Mouse (Mus musculus): ENCODE data around the gene Gpr18. TPM values are rescaled to one million over a fixed set of nuclear protein-coding genes. Genes with fewer than 3 reads are reported as not detected.
A peak's percentile ranks its signal among the peaks of the same experiment; 100 is the strongest.

Gene Gpr18
- polyA plus RNA-seq (2021), result 0.06 TPM

GRCm38 (mm10) chr14:121915621-121916020, at the start of gene Gpr18:
Gene Gpr18 (minus strand): TSS chr14:121915781.
- TF ChIP-seq CTCF (IDR thresholded peaks at IDR 0.05), result no peak
- DNase-seq (ENCODE audit: low read depth, low spot score) (no peak), ATAC-seq (no peak)
- POLR2A ChIA-PET, result interaction anchor here (0.5 kb wide), 1 partner anchor 37 kb away, joined by 3 read pairs; no protein-coding TSS in a partner anchor
- no peaks in the 10 kb centered on the region for H3K27me3 ChIP-seq
- CTCF ChIA-PET, result no interaction called here
- in situ Hi-C loops (cut with MboI; ENCODE audit: low pct_unique_long_range_greater_than_20kb), result no loop called here

- DNase-seq (ENCODE audit: low read depth, low spot score) (no peak), ATAC-seq (no peak)
- POLR2A ChIA-PET, result no interaction called here
- CTCF ChIA-PET, result interaction anchor here (1.5 to 2.2 kb wide), 2 partner anchors 16 kb away, joined by 3 to 5 read pairs; no protein-coding TSS in a partner anchor
- no peaks in the 10 kb centered on the region for H3K27me3 ChIP-seq
- TF ChIP-seq CTCF (IDR thresholded peaks at IDR 0.05), result no peak
- in situ Hi-C loops (cut with MboI; ENCODE audit: low pct_unique_long_range_greater_than_20kb), result no loop called here
Measured at GRCm38 (mm10) chr14:121964990-121965389, 49.4 kb upstream of the Gpr18 start, which contains the start of gene Gpr183. Gene Gpr183 (minus strand): TSS chr14:121965195.

GRCm38 (mm10) chr14:121963942-121964335, 48.4 kb upstream of the Gpr18 start:
- no peaks in the 10 kb centered on the region for H3K27me3 ChIP-seq
- TF ChIP-seq CTCF (IDR thresholded peaks at IDR 0.05), result no peak
- peak; percentile 14 for ATAC-seq
- ChIA-PET CTCF (interaction anchor here (1.2 to 2.2 kb wide), 2 partner anchors 17 to 99 kb away, joined by 3 to 5 read pairs; no protein-coding TSS in a partner anchor), POLR2A (no interaction called here)
- DNase-seq (ENCODE audit: low read depth, low spot score), result no peak
- in situ Hi-C loops (cut with MboI; ENCODE audit: low pct_unique_long_range_greater_than_20kb), result no loop called here

GRCm38 (mm10) chr14:121963251-121963941, 47.8 kb upstream of the Gpr18 start:
- in situ Hi-C loops (cut with MboI; ENCODE audit: low pct_unique_long_range_greater_than_20kb), result no loop called here
- CTCF ChIA-PET, result interaction anchor here (1.2 to 2.2 kb wide), 2 partner anchors 18 to 100 kb away, joined by 3 to 5 read pairs; no protein-coding TSS in a partner anchor
- POLR2A ChIA-PET, result no interaction called here
- ATAC-seq, result peak; percentile 63
- H3K27me3 ChIP-seq, result no peaks in the 10 kb centered on the region
- peak; percentile 33 for DNase-seq (ENCODE audit: low read depth, low spot score)
- no peak for TF ChIP-seq CTCF (IDR thresholded peaks at IDR 0.05)

DNA sequence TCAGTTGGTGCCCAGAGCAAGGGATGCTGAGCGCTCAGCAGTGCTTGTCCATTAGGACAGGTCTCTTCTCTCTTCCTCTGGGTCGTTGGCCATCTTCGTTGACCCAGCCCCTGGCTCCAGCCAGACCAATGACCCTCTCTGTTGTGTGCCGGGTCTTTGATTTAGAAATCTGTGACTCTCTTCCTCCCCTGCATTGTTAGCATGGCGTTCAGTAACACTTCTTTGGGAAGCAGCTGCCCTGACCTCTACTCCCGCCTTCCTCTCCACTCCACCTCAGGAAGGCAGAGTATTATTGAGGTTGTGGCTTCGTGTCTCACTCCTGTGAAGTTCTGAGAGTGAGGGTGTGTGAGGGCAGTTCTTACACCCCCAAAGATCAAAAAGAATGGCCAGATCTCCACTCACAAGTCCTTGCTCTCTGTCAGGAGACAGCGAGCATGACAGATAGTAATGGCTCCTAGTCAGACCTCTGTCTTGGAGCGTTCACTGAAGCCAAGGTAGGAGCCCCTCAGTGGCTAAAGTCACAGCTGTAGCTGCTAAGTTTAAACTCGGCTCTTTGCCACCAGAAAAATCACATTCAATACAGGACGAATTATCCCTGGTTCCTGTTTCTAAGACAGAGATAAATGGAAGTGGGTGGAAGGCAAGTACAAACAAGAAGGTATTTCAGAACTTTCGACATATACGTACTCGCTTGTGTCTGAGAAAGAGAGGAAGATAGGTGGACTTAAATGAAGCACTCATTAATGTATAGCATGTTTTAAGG, 46.7 kb upstream of the Gpr18 start:
- CTCF ChIA-PET, result interaction anchor here (2.1 to 2.2 kb wide), 2 partner anchors 11 to 19 kb away, joined by 5 to 9 read pairs; no protein-coding TSS in a partner anchor

GRCm38 (mm10) chr14:121961496-121962127, 46.0 kb upstream of the Gpr18 start:
- ChIA-PET CTCF (interaction anchor here (1.7 to 2.1 kb wide), 2 partner anchors 10 to 53 kb away, joined by 3 to 9 read pairs; no protein-coding TSS in a partner anchor), POLR2A (interaction anchor here (0.6 kb wide), 1 partner anchor 16 kb away, joined by 4 read pairs; no protein-coding TSS in a partner anchor)
- no peak for TF ChIP-seq CTCF (IDR thresholded peaks at IDR 0.05)
- no peaks in the 10 kb centered on the region for H3K27me3 ChIP-seq
- in situ Hi-C loops (cut with MboI; ENCODE audit: low pct_unique_long_range_greater_than_20kb), result no loop called here
- DNase-seq (ENCODE audit: low read depth, low spot score) (no peak), ATAC-seq (no peak)

More for the DNA sequence above, 46.7 kb upstream of the Gpr18 start:
- no peaks in the 10 kb centered on the region for H3K27me3 ChIP-seq
- TF ChIP-seq CTCF (IDR thresholded peaks at IDR 0.05), result no peak
- no peak for DNase-seq (ENCODE audit: low read depth, low spot score)
- no peak for ATAC-seq
- in situ Hi-C loops (cut with MboI; ENCODE audit: low pct_unique_long_range_greater_than_20kb), result no loop called here
- POLR2A ChIA-PET, result no interaction called here

DNA sequence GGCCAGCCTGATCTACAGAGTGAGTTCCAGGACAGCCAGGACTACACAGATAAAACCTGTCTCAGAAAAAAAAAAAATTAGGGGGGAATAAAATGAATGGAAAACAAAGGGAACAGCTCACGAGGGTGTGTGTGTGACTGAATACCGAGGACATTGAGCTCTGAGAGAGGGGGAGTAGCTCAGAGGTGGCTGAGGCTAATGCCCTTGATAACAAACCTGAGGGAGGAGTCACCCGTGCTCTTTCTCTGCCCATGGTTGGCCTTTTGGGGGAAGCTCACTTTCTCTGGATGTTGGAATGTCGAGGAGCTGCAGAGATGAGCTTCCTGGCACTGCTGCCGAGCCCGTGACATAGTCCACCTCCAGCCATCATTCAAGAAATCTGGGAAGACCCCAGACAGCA, 45.4 kb upstream of the Gpr18 start:
- ATAC-seq, result no peak
- no peak for TF ChIP-seq CTCF (IDR thresholded peaks at IDR 0.05)
- no peaks in the 10 kb centered on the region for H3K27me3 ChIP-seq
- ChIA-PET POLR2A (interaction anchor here (0.6 kb wide), 1 partner anchor 16 kb away, joined by 4 read pairs; no protein-coding TSS in a partner anchor), CTCF (interaction anchor here (1.0 to 2.1 kb wide), 3 partner anchors 9 to 54 kb away, joined by 3 to 9 read pairs (median 3); no protein-coding TSS in a partner anchor)
- no peak for DNase-seq (ENCODE audit: low read depth, low spot score)
- in situ Hi-C loops (cut with MboI; ENCODE audit: low pct_unique_long_range_greater_than_20kb), result no loop called here

DNA sequence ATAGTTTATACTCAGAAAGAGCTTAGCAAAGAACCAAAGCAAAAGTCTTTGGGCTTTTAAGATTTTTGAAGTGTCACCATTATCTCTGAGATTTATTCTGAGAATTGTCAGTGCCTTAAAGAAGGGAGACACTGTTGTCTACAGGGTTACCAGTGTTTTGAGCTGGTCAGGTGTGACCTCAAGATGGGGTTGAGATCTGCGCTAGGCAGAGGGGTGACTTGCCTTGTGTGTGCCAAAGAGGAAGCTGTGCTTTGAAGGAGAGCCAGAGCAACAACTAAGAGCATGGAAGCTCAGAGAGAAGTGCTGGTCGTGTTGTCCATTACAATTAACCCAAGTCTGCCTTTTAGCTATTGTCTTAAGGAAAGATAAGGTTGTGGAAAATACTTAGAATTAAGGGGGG, 45.0 kb upstream of the Gpr18 start:
- DNase-seq (ENCODE audit: low read depth, low spot score) (no peak), ATAC-seq (no peak)
- H3K27me3 ChIP-seq, result no peaks in the 10 kb centered on the region
- POLR2A ChIA-PET, result no interaction called here
- in situ Hi-C loops (cut with MboI; ENCODE audit: low pct_unique_long_range_greater_than_20kb), result no loop called here
- CTCF ChIA-PET, result interaction anchor here (1.0 to 2.1 kb wide), 3 partner anchors 9 to 54 kb away, joined by 3 to 9 read pairs (median 3); no protein-coding TSS in a partner anchor
- no peak for TF ChIP-seq CTCF (IDR thresholded peaks at IDR 0.05)

- CTCF ChIA-PET, result interaction anchor here (1.0 to 2.1 kb wide), 3 partner anchors 8 to 55 kb away, joined by 3 to 9 read pairs (median 3); no protein-coding TSS in a partner anchor
- POLR2A ChIA-PET, result no interaction called here
- no peak for TF ChIP-seq CTCF (IDR thresholded peaks at IDR 0.05)
- no peaks in the 10 kb centered on the region for H3K27me3 ChIP-seq
- in situ Hi-C loops (cut with MboI; ENCODE audit: low pct_unique_long_range_greater_than_20kb), result no loop called here
- DNase-seq (ENCODE audit: low read depth, low spot score) (no peak), ATAC-seq (no peak)
Measured at GRCm38 (mm10) chr14:121960031-121960430, 44.5 kb upstream of the Gpr18 start.

GRCm38 (mm10) chr14:121959538-121959980, 44.0 kb upstream of the Gpr18 start:
- H3K27me3 ChIP-seq, result no peaks in the 10 kb centered on the region
- ATAC-seq (no peak), DNase-seq (ENCODE audit: low read depth, low spot score) (no peak)
- POLR2A ChIA-PET, result no interaction called here
- no peak for TF ChIP-seq CTCF (IDR thresholded peaks at IDR 0.05)
- CTCF ChIA-PET, result no interaction called here
- in situ Hi-C loops (cut with MboI; ENCODE audit: low pct_unique_long_range_greater_than_20kb), result no loop called here
